Mouse (Mus musculus) adrenal gland, postnatal 25 days (tissue): ENCODE data around the gene Actn2. TPM values are rescaled to one million over a fixed set of nuclear protein-coding genes. Genes with fewer than 3 reads are reported as not detected.

Experiments used
- DNase-seq: peaks from one replicate; pipeline ENCODE4 v3.0.0; 2021; ENCODE audit warnings: mixed read lengths
- total RNA-seq: library from RNA; stranded (reverse); gene quantifications from 2 replicates; pipeline ENCODE4 v1.2.3, GENCODE M21; 2021

Gene Actn2
- total RNA-seq, 1 experiment from 2014 or later = 0.24 TPM

- DNase-seq = no peak
Measured at GRCm38 (mm10) chr13:12314173-12314572, 26.4 kb downstream of the Actn2 start.

- no peak for DNase-seq
Measured at GRCm38 (mm10) chr13:12311930-12312492, 28.5 kb downstream of the Actn2 start.

GRCm38 (mm10) chr13:12311371-12311770, 29.2 kb downstream of the Actn2 start:
- DNase-seq = no peak

DNA sequence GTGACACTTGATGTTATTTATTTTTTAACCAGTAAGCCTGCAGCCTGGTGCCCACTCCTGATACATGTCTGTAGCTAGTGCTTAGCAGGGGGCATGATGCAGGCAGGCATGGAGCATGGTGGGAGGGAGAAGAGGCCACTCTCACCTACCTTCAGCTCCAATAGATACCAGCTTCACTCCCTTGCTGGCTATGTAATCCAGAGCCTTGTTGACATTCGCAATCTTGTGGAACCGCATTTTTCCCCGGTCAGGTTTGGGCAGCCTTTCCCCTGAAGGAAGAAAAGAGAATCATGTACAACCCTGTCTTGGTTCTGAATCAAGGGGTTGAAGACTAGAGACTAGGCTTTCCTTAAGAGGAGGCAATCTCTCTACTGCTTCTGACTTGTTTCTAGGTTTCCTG, 31.1 kb downstream of the Actn2 start:
- no peak for DNase-seq

- no peak for DNase-seq
Measured at GRCm38 (mm10) chr13:12308878-12309277, 31.7 kb downstream of the Actn2 start.

GRCm38 (mm10) chr13:12308473-12308872, 32.1 kb downstream of the Actn2 start:
- DNase-seq = no peak

- no peak for DNase-seq
Measured at GRCm38 (mm10) chr13:12307286-12307685, 33.3 kb downstream of the Actn2 start.

DNA sequence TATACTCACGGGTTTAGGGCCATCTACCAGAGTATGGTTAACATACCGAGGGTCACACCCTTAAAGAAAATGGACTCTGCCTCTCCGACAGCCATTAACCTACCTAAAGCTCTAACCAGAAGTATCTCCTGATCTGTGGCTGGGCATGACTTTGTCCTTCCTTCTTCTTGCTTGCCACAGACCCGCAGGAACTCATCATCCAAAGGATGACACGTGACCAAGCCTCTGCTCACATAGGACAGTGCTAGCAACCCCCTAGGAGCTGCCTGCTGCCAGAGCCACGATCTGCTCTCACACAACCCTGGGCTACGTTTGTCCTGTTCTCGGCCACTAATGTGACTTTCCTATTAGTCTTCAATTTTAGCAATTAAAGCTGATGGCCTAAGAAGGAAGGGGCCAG, 35.0 kb downstream of the Actn2 start:
- no peak for DNase-seq

- no peak for DNase-seq
Measured at GRCm38 (mm10) chr13:12304991-12305390, 35.6 kb downstream of the Actn2 start.

DNA sequence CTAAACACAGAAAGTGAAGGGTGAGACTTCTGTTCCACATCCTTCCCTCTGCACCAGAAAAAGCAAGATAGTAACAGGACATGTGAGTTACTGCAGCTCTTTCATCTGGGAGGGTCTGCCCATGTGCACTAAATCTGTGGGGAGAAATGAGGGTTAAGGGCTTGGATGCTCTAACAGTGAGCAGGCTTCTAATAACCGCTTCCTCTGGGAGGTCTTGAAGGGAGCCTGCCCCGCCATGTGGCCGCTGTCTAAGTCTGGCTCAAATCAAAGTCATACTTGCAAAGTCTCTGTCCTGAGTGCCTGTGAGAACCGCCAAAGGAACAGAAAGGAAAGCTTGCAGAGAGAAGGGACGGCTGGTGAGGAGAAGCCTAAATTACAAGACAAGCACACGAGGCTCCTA, 42.8 kb downstream of the Actn2 start:
- no peak for DNase-seq

DNA sequence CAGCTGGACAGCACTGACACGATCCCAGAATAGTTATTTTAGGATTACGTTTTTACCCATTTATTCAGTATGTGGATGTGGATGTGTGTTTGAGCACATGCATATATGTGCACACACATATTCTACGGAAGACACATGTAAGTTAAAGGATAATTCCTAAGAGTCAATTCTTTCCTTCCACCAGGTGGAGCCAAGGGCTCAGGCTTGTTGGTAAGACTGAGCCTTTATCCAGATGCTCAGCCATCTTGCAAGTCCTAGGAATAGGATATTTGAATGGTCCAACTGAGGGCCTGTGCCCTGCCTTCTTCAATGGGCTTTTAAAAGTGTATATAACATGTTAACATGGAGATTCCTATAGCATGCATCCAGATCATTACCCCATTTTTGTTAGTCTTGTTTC, 43.9 kb downstream of the Actn2 start:
- DNase-seq = no peak

DNA sequence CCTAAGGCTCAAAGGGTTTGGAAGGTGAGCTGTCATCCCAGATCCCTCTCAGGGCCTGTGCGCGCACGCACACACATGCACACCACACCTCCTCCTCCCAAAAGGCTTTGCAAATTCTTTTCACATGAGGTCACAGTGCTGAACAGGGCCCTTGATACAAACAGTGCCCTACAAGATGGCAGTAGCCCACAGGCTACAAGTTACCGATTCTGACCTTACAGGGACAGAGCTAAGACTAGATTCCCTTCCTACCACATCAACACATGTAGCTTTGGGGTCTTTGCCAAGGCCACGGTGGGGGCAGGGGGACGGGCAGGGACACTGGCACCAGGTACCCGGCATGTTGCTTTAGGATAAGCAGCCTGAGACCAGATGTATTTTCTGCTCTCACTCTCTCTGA, 46.8 kb downstream of the Actn2 start:
- DNase-seq = no peak

GRCm38 (mm10) chr13:12290700-12291099, 49.9 kb downstream of the Actn2 start:
- no peak for DNase-seq

- DNase-seq = no peak
Measured at GRCm38 (mm10) chr13:12284528-12284927, 56.0 kb downstream of the Actn2 start.

GRCm38 (mm10) chr13:12283826-12284225, 56.7 kb downstream of the Actn2 start:
- DNase-seq = peak; percentile 33

GRCm38 (mm10) chr13:12274721-12275120, 65.8 kb downstream of the Actn2 start:
- no peak for DNase-seq

DNA sequence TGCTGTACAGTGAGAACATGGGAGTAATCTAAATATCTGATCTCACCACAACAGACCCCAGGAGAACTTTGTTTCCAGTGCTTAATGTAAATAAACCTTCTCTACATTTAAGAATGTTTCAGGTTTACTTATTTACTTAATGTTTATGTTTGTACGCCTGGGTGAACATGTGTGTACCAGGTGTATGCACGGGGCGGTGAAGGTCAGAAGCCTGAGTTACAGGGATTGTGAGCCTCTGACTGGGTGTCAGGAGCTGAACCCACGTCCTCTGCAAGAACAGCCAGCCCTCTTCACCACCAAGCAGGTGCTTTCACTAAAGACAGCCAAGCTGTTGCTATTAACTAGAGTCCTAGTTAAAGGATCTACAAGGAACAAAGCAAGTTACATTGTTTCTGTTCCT, 66.3 kb downstream of the Actn2 start:
- no peak for DNase-seq

GRCm38 (mm10) chr13:12272953-12273352, 67.6 kb downstream of the Actn2 start:
- DNase-seq = no peak

DNA sequence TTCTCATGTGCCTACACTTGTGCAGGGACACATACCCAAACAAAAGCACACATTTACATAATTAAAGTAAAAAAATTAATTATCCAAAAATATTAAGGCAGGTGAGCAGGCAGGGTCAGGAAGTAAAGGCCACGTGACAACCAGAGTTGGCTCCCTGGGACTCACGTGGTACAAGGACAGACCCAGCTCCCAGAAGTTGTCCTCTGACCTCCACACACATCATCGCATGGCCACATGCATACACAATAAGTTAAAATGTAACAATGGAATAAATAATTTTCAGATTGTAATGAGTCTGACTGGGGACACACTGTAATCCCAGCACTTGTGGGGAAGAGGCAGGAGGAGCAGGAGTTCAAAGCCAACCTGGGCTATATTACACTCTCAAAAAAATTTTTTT, 72.6 kb downstream of the Actn2 start:
- DNase-seq = no peak

DNA sequence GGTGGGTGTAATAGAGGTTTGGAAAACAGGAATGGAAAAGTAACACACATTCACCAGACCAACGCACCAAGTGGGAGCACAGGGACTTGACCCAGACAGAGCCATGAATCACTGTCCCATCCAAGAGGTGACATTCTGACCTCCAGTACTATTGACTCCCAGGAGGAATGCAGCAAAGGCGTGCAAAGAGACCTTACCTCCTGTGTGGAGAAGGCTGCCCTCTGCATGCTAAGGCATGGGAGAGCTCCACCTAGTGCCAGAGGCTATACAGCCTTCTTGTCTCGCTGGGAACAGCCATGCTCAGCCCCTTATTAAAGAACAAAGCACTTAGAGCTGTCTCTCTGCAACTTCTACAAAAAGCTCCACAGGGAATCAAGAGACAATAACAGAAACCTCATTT, 73.5 kb downstream of the Actn2 start:
- no peak for DNase-seq

GRCm38 (mm10) chr13:12263996-12264395, 76.6 kb downstream of the Actn2 start:
- DNase-seq = no peak

GRCm38 (mm10) chr13:12261505-12261904, 79.1 kb downstream of the Actn2 start:
- no peak for DNase-seq

GRCm38 (mm10) chr13:12257391-12258380, 82.9 kb downstream of the Actn2 start, which contains the start of gene Mtr:
Gene Mtr (minus strand): TSS chr13:12258113.
- DNase-seq = peak; percentile 95
